Mouse (Mus musculus): ENCODE results near the gene Aak1.
A peak's percentile ranks its signal among the peaks of the same experiment; 100 is the strongest.
"Not testable (repeated sequence)": the region's sequence is repeated elsewhere in the genome, so short reads cannot be mapped to it uniquely, and the experiment has no call there.

The Aak1 gene

GRCm38 (mm10) chr6:86841949-86842348 lies 7.4 kb upstream of the Aak1 start:
- DNase-seq (ENCODE audit: low spot score in 2 of 2) = no peak

GRCm38 (mm10) chr6:86843636-86844035 lies 5.7 kb upstream of the Aak1 start:
- DNase-seq (ENCODE audit: low spot score in 2 of 2) = no peak

GRCm38 (mm10) chr6:86846467-86846866 lies 2.9 kb upstream of the Aak1 start:
- DNase-seq (ENCODE audit: low spot score in 2 of 2) = no peak

- no peak for DNase-seq (ENCODE audit: low spot score in 2 of 2)
Observed at GRCm38 (mm10) chr6:86847816-86848215, 1.5 kb upstream of the Aak1 start.

- DNase-seq (ENCODE audit: low spot score in 2 of 2) = no peak
Observed at GRCm38 (mm10) chr6:86848580-86848914, 770 bp upstream of the Aak1 start.

- DNase-seq (ENCODE audit: low spot score in 2 of 2) = peak; percentile 45 to 56
Observed at GRCm38 (mm10) chr6:86849692-86850445, 552 bp downstream of the Aak1 start.

GRCm38 (mm10) chr6:86850588-86850987 lies 1.3 kb downstream of the Aak1 start:
- no peak for DNase-seq (ENCODE audit: low spot score in 2 of 2)

- DNase-seq (ENCODE audit: low spot score in 2 of 2) = no peak
Observed at GRCm38 (mm10) chr6:86851561-86851960, 2.2 kb downstream of the Aak1 start.

GRCm38 (mm10) chr6:86853928-86854327 lies 4.6 kb downstream of the Aak1 start:
- no peak for DNase-seq (ENCODE audit: low spot score in 2 of 2)

GRCm38 (mm10) chr6:86854941-86855340 lies 5.6 kb downstream of the Aak1 start:
- no peak for DNase-seq (ENCODE audit: low spot score in 2 of 2)

GRCm38 (mm10) chr6:86858606-86859005 lies 9.3 kb downstream of the Aak1 start:
- DNase-seq (ENCODE audit: low spot score in 2 of 2) = no peak

GRCm38 (mm10) chr6:86860732-86861463 lies 11.6 kb downstream of the Aak1 start:
- no peak for DNase-seq (ENCODE audit: low spot score in 2 of 2)

- DNase-seq (ENCODE audit: low spot score in 2 of 2) = no peak
Observed at GRCm38 (mm10) chr6:86864358-86864757, 15.0 kb downstream of the Aak1 start.

GRCm38 (mm10) chr6:86870335-86870734 lies 21.0 kb downstream of the Aak1 start:
- no peak for DNase-seq (ENCODE audit: low spot score in 2 of 2)

GRCm38 (mm10) chr6:86871783-86872182 lies 22.5 kb downstream of the Aak1 start:
- no peak for DNase-seq (ENCODE audit: low spot score in 2 of 2)

- no peak for DNase-seq (ENCODE audit: low spot score in 2 of 2)
Observed at GRCm38 (mm10) chr6:86874711-86875375, 25.5 kb downstream of the Aak1 start.

- no peak for DNase-seq (ENCODE audit: low spot score in 2 of 2)
Observed at GRCm38 (mm10) chr6:86876451-86876850, 27.1 kb downstream of the Aak1 start.

- DNase-seq (ENCODE audit: low spot score in 2 of 2) = not testable (repeated sequence)
Observed at GRCm38 (mm10) chr6:86878656-86879055, 29.3 kb downstream of the Aak1 start.

- DNase-seq (ENCODE audit: low spot score in 2 of 2) = no peak
Observed at GRCm38 (mm10) chr6:86879314-86879713, 30.0 kb downstream of the Aak1 start.

- DNase-seq (ENCODE audit: low spot score in 2 of 2) = no peak
Observed at GRCm38 (mm10) chr6:86884230-86884629, 34.9 kb downstream of the Aak1 start.

- DNase-seq (ENCODE audit: low spot score in 2 of 2) = no peak
Observed at GRCm38 (mm10) chr6:86884746-86885145, 35.4 kb downstream of the Aak1 start.

- DNase-seq (ENCODE audit: low spot score in 2 of 2) = no peak
Observed at GRCm38 (mm10) chr6:86885816-86886529, 36.7 kb downstream of the Aak1 start.
